Mouse (Mus musculus) 3134 (cell line): ENCODE measurements around the gene Chgb.

Experiments used
- DNase-seq: peaks from one replicate; pipeline ENCODE4 v3.0.0-alpha.2; 2011; ENCODE audit warnings: low spot score; ENCODE audit not compliant: insufficient read length; ENCODE audit errors: extremely low read depth

Chgb gene

GRCm38 (mm10) chr2:132841071-132841470 is 60.0 kb downstream of the Chgb start:
- no peak for DNase-seq
